Mouse (Mus musculus) midbrain, embryonic 12.5 days (tissue): Measurements from ENCODE around the gene Tbrg1. TPM values are rescaled to one million over a fixed set of nuclear protein-coding genes. Genes with fewer than 3 reads are reported as not detected.

Experiments used
- ATAC-seq: fragments of 200-750 bp; cut with Nextera tagmentation; 2 replicates; pipeline ENCODE4 v1.8.0; 2017; ENCODE audit warnings: low read depth, moderate TSS enrichment, moderate library complexity; ENCODE audit not compliant: low FRiP score
- H3K27ac ChIP-seq: fragments of 300-500 bp; sonication (generic); replicated peaks from 2 replicates; pipeline ENCODE4 v1.5.1; 2016; ENCODE audit warnings: mild to moderate bottlenecking
- H3K27me3 ChIP-seq: fragments of 300-500 bp; sonication (generic); 2 replicates; pipeline ENCODE4 v1.6.1; 2016; ENCODE audit warnings: mild to moderate bottlenecking
- H3K36me3 ChIP-seq: fragments of 300-500 bp; sonication (generic); 2 replicates; pipeline ENCODE4 v1.6.1; 2016
- H3K4me1 ChIP-seq: fragments of 300-500 bp; sonication (generic); 2 replicates; pipeline ENCODE4 v1.6.1; 2016
- H3K4me2 ChIP-seq: fragments of 300-500 bp; sonication (generic); replicated peaks from 2 replicates; pipeline ENCODE4 v1.6.1; 2016; ENCODE audit warnings: mild to moderate bottlenecking, moderate library complexity
- H3K4me3 ChIP-seq: fragments of 300-500 bp; sonication (generic); 2 replicates; pipeline ENCODE4 v1.5.1; 2016; ENCODE audit warnings: mild to moderate bottlenecking
- H3K9ac ChIP-seq: fragments of 300-500 bp; sonication (generic); replicated peaks from 2 replicates; pipeline ENCODE4 v1.6.1; 2016; ENCODE audit warnings: mild to moderate bottlenecking, moderate library complexity
- H3K9me3 ChIP-seq: fragments of 300-500 bp; sonication (generic); 2 replicates; pipeline ENCODE4 v1.6.1; 2016; ENCODE audit warnings: mild to moderate bottlenecking
- WGBS: fragments of 180-500 bp; shearing (Covaris S2); methylation state at CpG from one replicate; pipeline ENCODE4 v1.1.7; 2016; 5-methylcytosine and 5-hydroxymethylcytosine counted together
- polyA plus RNA-seq: library from polyadenylated mRNA; unstranded; fragments of >200 nt; fragmentation: Nextera tagmentation; extraction: Ambion mirVana; gene quantifications from 2 replicates; pipeline ENCODE4 v1.2.1, GENCODE M21; 2016

Gene Tbrg1
- polyA plus RNA-seq, 1 experiment from 2014 or later = 123 TPM

DNA sequence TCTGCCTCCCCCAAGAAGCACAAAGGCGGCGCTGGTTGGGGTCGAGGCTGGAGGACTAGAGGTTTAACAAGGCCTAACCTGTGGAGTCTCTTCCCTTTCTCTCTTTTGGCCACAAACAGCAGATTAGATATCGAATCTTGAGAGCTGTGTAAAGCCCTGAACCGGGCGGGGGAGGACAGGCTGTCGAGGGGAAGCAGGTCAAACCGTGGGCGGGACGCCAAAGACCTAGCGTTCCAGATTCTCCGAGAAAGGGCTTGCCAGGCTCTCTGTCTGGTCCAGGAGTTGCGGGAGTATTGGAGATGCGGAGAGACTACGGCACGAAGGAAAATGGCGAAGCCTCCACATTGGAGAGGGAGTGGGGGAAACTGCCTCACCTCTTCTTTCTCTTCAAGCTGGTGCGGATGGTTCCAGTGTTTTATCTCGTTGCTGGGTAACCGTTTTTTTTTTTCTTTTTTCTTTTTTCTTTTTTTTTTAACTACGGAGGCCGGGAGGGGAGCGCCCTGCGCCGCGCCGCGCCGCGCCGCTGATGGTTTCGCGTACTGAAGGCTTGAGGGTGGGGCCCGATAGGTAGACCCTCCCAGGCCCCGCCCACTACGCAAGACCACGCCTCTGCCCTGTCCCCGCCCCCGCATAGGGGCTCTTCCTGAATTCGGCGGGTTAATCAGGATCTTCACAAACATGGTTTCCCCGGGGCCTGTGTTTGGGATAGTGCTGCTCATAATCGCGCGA, 43.8 kb downstream of the Tbrg1 start, which contains the start of gene Spa17:
Spa17 (minus strand) TSS at position 541 of the 729 bp plus-strand sequence.
- under 1% methylated on average over 45 of the region's 45 CpGs for WGBS
- Histone ChIP-seq H3K4me2 (peak within 1 kb of the TSS; percentile 67), H3K27me3 (peaks cover 14% of the 10 kb centered on the region), H3K36me3 (no peaks in the 10 kb centered on the region), H3K9me3 (no peaks in the 10 kb centered on the region), H3K9ac (peak within 1 kb of the TSS; percentile 69), H3K4me1 (peaks cover 8% of the 10 kb centered on the region; the same call in 1 of the 2 replicates), H3K4me3 (peak within 1 kb of the TSS; percentile 62), H3K27ac (peak within 1 kb of the TSS; percentile 82)
- peak; percentile 96 for ATAC-seq

DNA sequence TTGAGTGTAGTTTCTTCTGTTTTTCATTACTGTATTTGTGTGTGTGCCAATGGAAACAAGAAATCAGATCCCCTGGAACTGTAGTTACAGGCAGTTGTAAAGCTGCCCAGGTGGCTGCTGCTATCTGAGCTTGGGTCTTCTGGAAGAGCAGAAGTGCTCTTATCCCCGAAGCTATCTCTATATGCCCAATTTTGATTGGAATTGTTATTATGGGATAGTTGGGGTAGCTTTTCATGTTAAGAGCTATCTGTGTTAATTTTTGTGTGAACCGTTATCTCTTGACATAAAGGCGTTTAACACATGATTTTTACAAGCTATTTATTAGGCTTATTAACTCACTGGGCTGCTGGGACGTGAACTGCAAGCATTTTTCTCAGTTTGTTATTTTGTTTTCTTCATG, 47.6 kb downstream of the Tbrg1 start:
- H3K27me3 ChIP-seq = peaks cover 14% of the 10 kb centered on the region
- no peak overlapping the region for H3K4me2 ChIP-seq
- peaks cover 8% of the 10 kb centered on the region; the same call in 1 of the 2 replicates for H3K4me1 ChIP-seq
- no peak for ATAC-seq
- WGBS = 79% methylated on average over 4 of the region's 4 CpGs
- H3K36me3 ChIP-seq = no peaks in the 10 kb centered on the region
- H3K4me3 ChIP-seq = no peak overlapping the region
- H3K27ac ChIP-seq = no peak overlapping the region
- no peak overlapping the region for H3K9ac ChIP-seq
- H3K9me3 ChIP-seq = no peaks in the 10 kb centered on the region

DNA sequence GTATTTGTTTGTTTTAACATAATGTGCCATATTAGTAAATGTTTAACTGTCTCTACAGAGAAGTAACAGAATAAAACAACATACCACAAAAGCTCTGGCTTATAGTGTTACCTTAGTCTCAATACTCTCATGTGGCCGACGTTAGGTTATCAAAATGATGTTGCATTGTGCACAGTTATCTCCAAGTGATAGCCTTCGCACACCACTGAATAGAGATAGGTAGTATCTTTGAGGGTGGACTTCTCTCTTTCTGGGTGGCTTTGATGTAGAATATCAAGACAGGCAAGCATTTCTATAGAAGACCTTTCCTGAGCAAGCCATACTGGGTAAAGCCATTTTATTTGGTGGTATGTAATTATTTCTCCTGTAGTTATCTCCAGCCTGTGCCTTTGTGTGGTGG, 52.0 kb downstream of the Tbrg1 start:
- Histone ChIP-seq H3K4me2 (no peak overlapping the region), H3K9me3 (no peaks in the 10 kb centered on the region), H3K4me1 (no peaks in the 10 kb centered on the region), H3K27me3 (no peaks in the 10 kb centered on the region; the same call in 1 of the 2 replicates), H3K27ac (no peak overlapping the region), H3K4me3 (no peak overlapping the region), H3K9ac (no peak overlapping the region), H3K36me3 (no peaks in the 10 kb centered on the region)
- 95% methylated on average over 3 of the region's 3 CpGs for WGBS
- no peak for ATAC-seq

DNA sequence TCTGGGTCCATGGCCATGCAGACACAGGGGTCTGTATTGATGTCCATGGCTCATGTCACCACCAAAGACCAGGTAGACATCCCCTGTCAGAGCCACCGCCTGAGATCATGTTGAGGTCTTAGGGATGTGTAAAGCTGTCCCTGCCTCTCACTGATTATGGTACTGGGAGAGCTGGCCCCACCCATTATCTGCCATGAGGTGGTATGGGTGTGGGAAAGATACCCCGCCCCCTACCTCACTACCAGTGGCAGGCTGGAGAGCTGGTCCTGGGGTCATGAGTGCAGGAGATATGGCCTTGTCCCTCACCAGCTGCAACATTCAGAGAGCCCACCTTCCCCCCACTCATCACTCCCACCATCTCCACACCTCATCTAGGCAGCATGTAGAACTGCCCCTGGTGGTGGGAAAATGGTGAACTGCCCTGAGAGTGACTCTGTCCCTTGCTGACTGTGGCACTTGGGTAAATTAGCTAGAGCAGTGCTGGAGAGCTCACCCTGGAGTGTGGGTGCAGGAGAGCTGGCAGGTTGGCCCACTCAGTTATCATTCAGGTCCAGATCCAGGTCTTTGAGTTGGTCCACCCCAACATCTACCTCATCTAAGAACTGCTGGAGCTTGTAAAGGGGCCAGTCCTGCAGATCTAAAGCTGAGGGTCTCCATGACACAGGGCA, 56.4 kb downstream of the Tbrg1 start:
- H3K9ac ChIP-seq = no peak overlapping the region
- no peak overlapping the region for H3K4me2 ChIP-seq
- no peak overlapping the region for H3K4me3 ChIP-seq
- no peak overlapping the region for H3K27ac ChIP-seq
- no peaks in the 10 kb centered on the region for H3K36me3 ChIP-seq
- no peak for ATAC-seq
- no peaks in the 10 kb centered on the region for H3K9me3 ChIP-seq
- no peaks in the 10 kb centered on the region for H3K27me3 ChIP-seq
- H3K4me1 ChIP-seq = no peaks in the 10 kb centered on the region
- WGBS = 88% methylated on average over 2 of the region's 2 CpGs

Other genes starting within 250 kb of the Tbrg1 start
- 52.2 and 65.0 TPM in 2 replicates for gene Robo3, start 224.1 kb downstream of the Tbrg1 start, polyA plus RNA-seq
- gene Msantd2, start 168.0 kb downstream of the Tbrg1 start, polyA plus RNA-seq = 45.7 and 53.3 TPM in 2 replicates
- 29.3 and 30.2 TPM in 2 replicates for gene Esam, start 129.2 kb downstream of the Tbrg1 start, polyA plus RNA-seq
- 0.56 TPM in 1 of 2 replicates, not detected in the other for gene Vsig2, start 118.1 kb downstream of the Tbrg1 start, polyA plus RNA-seq
- 3.0 and 3.4 TPM in 2 replicates for gene Nrgn, start 104.4 kb downstream of the Tbrg1 start, polyA plus RNA-seq
- gene Siae, start 101.6 kb downstream of the Tbrg1 start, polyA plus RNA-seq = 6.8 and 7.7 TPM in 2 replicates
- gene Spa17, start 43.6 kb downstream of the Tbrg1 start, polyA plus RNA-seq = 13.2 and 15.9 TPM in 2 replicates
- 0.24 and 0.71 TPM in 2 replicates for gene Panx3, start 11.9 kb upstream of the Tbrg1 start, polyA plus RNA-seq
- not detected in 2 replicates for gene Olfr160, start 58.9 kb upstream of the Tbrg1 start, polyA plus RNA-seq
- gene Olfr874, start 87.8 kb upstream of the Tbrg1 start, polyA plus RNA-seq = not detected in 2 replicates
- not detected in 2 replicates for gene Olfr875, start 114.5 kb upstream of the Tbrg1 start, polyA plus RNA-seq
- not detected in 2 replicates for gene Olfr876, start 145.7 kb upstream of the Tbrg1 start, polyA plus RNA-seq
- gene Olfr877, start 197.0 kb upstream of the Tbrg1 start, polyA plus RNA-seq = not detected in 2 replicates
- not detected in 2 replicates for gene Olfr145, start 239.4 kb upstream of the Tbrg1 start, polyA plus RNA-seq